21 mouse cellular contexts compared by ENCODE assay signal in genomic region chr13:109837921-109838320, GRCm38 (mm10).
DNase-seq lines count a peak whose midpoint lies in the region; ATAC-seq and TF ChIP-seq lines count a peak whose summit lies in the region.
"Had no signal": no experiment of that assay in that cellular context is flagged by ENCODE, and none has a peak within 500 bp of the region (broad histone marks: within the 10 kb centered on the region; RNA-seq: fewer than 3 reads in every experiment).

No protein-coding gene starts in this region.

- peak overlapping the region; percentile 25; the same call in 1 of the 2 replicates for H3K4me3 ChIP-seq in layer of hippocampus, adult 2 months
- H3K4me3 ChIP-seq: erythroblast, embryonic 14.5 days; left cerebral cortex, adult 2 months; liver, embryonic 15.5 days; midbrain, embryonic 12.5 days; neural tube, embryonic 13.5 days; stomach, embryonic 15.5 days had no signal

- no peak for DNase-seq in layer of hippocampus, adult 2 months (ENCODE audit: low spot score in 2 of 2)
- DNase-seq in layer of hippocampus, adult 11-12 months (ENCODE audit: low spot score), result no peak
- DNase-seq in naive thymus-derived CD4-positive, alpha-beta T cell, adult 2 months (ENCODE audit: low read depth), result peak; percentile 89
- DNase-seq in cerebellum, adult 11-12 months, result no peak
- DNase-seq in adipocyte (ENCODE audit: low spot score), result no peak
- DNase-seq in heart, postnatal 25 days (ENCODE audit: low spot score), result no peak
- DNase-seq: B cell, adult 2 months; heart, postnatal 14 days had no signal

- intact Hi-C loops in heart, postnatal 25 days (cut with DNase I), result no loop called here

- peak; percentile 50 for ATAC-seq in CD4-positive, CD25-positive, alpha-beta regulatory T cell, adult 4 months
- peak; percentile 9; the same call in 1 of the 2 replicates for ATAC-seq in granulocyte monocyte progenitor cell, adult 5-6 weeks (replicated peaks; ENCODE audit: poor library complexity, severe bottlenecking)
- ATAC-seq: forebrain, embryonic 14.5 days; intestine, embryonic 16.5 days; lung, postnatal 0 days; Patski had no signal

- H3K27ac ChIP-seq in layer of hippocampus, adult 2 months, result no peak overlapping the region
- H3K27ac ChIP-seq: hindbrain, embryonic 14.5 days; left cerebral cortex, adult 2 months; liver, embryonic 15.5 days; midbrain, embryonic 12.5 days; neural tube, embryonic 13.5 days; stomach, embryonic 15.5 days had no signal

- no peak for TF ChIP-seq CTCF in layer of hippocampus, adult 2 months (conservative IDR thresholded peaks at IDR 0.05)
